Mouse (Mus musculus) ovary, adult 18-20 months (tissue): Measurements from ENCODE around the gene Fam178b.
A peak's percentile ranks its signal among the peaks of the same experiment; 100 is the strongest.

Experiments used
- DNase-seq: peaks from one replicate; pipeline ENCODE4 v3.0.0; 2022; ENCODE audit warnings: low spot score, mixed read lengths

Gene Fam178b

DNA sequence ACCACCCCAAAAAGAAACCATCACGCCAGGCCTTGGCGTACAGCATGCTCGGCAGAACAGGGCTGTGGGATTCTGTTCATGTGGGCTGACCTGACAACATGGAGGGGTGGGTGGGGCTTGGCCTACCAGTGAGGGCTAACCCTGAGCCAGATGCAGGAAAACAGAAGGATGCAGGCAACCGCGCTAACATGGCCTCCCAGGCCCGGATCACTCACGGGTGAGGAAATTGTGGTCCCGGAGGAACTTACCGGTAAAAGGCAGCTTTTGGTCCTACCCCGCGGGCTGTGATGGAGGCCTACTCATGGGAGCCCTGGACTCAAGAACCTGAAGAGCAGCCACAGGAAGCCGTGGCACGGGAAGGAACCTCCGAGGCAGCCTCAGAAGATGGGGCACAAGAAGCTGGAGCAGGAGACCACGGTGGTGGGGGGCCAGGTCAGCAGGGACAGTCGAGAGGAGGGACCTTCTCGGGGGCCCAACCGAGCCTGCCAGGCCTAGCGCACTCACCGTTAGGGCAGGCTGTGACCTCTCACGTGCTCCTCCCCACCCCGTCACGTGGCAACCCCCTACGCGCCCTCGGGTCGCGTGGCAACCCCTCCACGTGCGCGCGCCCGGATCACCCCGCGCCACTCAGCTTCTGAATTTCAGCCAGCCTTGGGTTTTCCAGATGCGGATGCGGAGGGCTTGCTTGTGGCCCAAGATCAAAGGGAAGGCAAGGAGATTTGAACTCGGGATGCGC, at the start of gene Fam178b:
Gene Fam178b (minus strand): TSS at position 564 of the 736 bp plus-strand sequence.
- no peak for DNase-seq

- DNase-seq: no peak
Observed at GRCm38 (mm10) chr1:36724057-36724431, 41.1 kb upstream of the Fam178b start.

GRCm38 (mm10) chr1:36723146-36724056, 40.4 kb upstream of the Fam178b start:
- no peak for DNase-seq

GRCm38 (mm10) chr1:36718786-36719185, 35.8 kb upstream of the Fam178b start:
- no peak for DNase-seq

DNA sequence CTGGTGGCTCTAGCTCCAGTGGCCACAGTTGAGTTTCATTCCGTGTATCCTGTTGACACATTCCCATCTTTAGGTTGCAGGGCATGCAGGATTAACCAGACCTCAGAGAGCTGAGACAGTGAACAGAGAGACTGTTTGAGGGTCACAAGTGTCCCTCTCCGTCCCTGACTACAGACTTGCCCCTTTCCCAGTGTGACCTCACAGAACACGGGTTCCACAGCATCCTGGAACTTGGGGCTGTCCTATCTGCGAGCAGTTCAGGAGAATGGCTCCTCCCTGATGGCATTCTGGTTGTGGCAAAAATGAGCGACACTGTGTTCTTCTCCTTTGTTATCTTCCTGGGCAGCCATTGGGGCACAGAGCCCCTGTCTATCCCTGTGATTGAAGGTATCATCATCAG, 31.3 kb upstream of the Fam178b start, which contains the start of gene Actr1b:
Gene Actr1b (minus strand): TSS at position 112 of the 400 bp plus-strand sequence.
- no peak for DNase-seq

DNA sequence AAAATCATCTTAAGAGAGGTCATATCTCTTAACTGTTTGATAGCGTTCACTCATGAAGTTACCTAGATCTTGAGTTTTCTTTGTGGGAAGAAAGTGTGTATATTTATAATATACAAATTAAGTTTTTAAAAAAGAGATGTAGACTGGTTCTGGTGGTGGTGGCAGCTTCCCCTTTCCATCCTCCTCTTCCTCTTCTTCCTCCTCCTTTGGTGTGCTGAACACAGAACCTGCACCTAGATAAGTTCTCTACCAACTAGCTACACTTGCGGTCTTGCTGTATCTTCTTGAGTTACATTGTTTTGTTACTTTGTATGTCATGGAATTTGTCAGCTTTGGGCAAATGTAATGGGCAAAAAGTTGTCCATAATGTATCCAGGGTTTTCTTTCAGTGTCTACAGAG, 28.1 kb upstream of the Fam178b start:
- DNase-seq: no peak

DNA sequence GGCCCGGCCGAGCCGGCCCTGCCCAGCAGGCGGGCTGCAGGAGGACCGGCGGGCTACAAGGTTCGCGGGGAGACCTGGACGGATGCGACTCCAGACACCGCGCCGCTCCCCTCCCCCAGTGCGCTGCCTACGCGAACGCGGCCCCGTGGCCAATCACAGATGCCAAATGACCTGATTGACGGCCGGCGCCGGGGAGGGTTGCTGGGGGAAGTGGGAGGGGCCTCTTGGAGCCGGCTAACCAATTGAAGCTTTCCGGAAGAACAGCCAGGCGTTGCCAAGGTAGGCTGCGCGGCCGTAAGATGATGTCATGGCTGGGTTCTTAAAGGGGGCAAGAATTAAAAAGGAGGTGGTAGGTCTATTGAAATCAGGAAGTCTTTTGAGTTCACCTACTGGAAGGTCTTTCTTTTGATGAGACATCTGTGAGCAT, 26.9 kb upstream of the Fam178b start, which contains the start of gene 4933424G06Rik:
Gene 4933424G06Rik (plus strand): TSS at position 296 of the 427 bp plus-strand sequence.
- DNase-seq: peak; percentile 97

- DNase-seq: no peak
Observed at GRCm38 (mm10) chr1:36709055-36709853, 26.3 kb upstream of the Fam178b start.

- DNase-seq: no peak
Observed at GRCm38 (mm10) chr1:36708626-36709025, 25.6 kb upstream of the Fam178b start.

GRCm38 (mm10) chr1:36707797-36708196, 24.8 kb upstream of the Fam178b start:
- no peak for DNase-seq

GRCm38 (mm10) chr1:36707166-36707565, 24.2 kb upstream of the Fam178b start:
- DNase-seq: no peak

DNA sequence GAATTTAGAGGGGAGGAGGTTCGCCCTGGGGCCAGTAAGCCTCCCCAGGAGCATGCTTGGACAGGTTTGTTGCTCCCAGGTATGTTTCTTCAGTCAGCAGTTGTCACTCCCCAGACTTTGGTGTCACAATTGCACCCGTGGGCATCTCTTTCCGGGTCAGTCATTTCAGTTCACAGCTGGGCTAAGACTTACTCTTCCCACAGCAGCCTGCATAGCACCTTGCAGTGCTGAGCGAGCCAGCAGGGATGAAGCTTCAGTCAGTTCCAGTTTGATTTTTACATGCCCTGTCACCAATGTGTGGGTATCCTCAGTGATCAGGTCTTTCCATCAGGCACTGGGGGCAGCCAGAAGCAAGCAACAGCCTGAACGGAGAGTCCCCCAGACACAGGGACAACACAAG, 14.0 kb upstream of the Fam178b start:
- no peak for DNase-seq

GRCm38 (mm10) chr1:36696411-36696810, 13.4 kb upstream of the Fam178b start:
- no peak for DNase-seq

DNA sequence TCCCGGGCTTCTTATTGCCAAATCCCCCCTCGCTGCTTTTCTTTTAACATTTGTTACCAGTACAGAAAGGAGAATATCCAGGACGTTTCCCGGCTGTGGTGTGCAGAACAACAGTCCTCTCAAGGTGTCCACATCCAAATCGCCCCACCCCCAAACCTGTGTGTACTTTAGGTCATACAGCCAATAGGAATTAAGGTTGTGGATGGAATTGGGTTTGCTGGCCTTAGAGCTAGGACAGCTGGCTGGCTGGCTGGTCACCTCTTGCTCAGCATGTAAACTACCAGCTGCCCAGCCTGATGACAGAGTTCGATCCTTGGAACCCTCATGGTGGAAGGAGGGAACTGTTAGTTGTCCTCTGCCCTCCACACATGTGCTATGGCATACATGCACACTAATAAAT, 11.9 kb upstream of the Fam178b start:
- DNase-seq: no peak

GRCm38 (mm10) chr1:36691271-36692155, 8.5 kb upstream of the Fam178b start, which contains the start of gene Cox5b:
Cox5b (plus strand) TSS chr1:36691449.
- DNase-seq: peak; percentile 96

GRCm38 (mm10) chr1:36690671-36691235, 7.8 kb upstream of the Fam178b start:
- DNase-seq: no peak

DNA sequence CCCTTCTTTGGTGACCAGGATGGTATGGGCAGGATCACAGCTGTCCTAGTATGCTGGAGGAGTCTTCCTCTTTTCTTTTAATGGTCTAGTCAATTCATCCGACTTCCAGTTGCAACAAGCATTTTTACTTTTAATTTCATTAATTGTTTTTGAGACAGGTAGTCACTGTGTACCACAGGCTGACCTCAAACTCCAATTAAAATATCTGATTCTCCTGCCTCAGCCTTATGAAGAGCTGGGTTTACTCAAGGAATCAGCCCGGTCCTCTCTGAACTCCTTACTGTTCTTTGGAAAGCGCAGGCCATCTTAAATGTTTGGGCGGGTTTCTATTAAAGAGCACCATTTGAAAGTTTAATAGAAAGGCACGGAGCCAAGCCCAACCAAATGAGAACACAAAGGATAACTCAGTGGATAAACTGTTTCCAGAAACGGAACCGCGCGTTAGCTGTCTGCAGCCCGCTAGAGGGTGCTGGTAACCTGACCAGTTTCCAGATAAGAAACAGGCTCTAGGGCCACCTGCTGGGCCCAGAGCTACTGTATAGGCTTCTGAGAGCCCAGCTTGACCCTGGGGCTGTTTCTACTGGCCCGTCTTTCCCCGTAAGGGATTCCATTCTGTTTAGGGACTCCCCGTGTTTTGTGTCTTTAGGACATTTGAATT, 956 bp upstream of the Fam178b start:
- peak; percentile 70 for DNase-seq

DNA sequence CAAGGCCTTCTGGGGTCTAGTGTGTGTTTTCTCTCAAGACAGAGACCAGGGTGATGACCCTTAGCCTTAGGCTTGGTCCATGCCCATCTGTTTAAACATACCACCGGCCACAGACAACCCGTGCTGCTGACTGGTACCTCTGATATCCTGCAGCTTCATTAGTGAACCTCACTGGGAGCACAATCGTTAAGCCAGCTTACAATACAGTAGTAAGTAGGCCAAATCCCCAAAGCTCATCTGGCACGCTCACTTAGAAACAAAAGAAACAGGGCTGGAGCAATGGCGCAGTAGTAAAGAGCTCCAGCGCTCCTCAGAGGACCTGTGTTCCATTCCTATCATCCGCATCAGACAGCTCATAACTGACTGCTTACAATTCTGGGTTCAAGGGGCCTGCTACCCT, 2.1 kb downstream of the Fam178b start:
- DNase-seq: no peak

DNA sequence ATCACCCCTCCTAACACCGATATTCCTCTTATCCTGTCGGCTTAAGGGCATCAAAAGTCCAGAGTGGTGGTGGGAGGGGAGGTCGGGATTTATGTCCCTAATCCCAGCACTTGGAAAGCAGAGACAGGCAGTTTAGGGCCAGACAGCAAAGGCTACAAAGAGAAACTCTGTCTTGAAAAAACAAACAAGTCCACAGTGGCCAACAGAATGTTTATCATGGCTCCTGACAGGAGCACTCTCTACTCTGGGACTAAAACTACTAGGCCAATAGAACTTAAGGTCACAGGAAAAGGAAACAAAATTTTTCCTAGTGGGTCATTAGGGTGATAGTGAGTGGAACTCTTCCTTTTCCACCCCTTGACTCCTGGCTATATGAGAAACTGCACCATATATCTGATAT, 8.0 kb downstream of the Fam178b start:
- DNase-seq: no peak
